Mouse (Mus musculus): ENCODE results near the gene Pramel7. TPM values are rescaled to one million over a fixed set of nuclear protein-coding genes. Genes with fewer than 3 reads are reported as not detected.
"Not testable (repeated sequence)": the region's sequence is repeated elsewhere in the genome, so short reads cannot be mapped to it uniquely, and the experiment has no call there.

Pramel7 gene
- polyA plus RNA-seq (2015; fragmentation: Nextera tagmentation; extraction: Ambion mirVana) = not detected in 2 replicates

DNA sequence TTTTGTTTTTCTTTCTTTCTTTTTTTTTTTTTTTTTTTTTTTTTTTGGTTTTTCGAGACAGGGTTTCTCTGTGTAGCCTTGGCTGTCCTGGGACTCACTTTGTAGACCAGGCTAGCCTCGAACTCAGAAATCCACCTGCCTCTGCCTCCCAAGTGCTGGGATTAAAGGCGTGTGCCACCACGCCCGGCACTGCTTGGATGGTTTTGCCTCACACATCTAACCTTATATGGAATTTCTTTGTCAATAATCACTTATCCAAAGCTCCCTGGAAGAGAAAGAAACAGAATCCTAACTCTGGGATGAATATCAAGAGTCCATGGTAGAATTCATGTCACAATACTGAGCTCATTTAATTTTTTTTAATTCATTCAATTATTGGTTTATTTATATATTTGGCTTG, at the start of gene Pramel7:
Pramel7 (minus strand) TSS at position 101 of the 400 bp plus-strand sequence.
- not testable (repeated sequence) for ATAC-seq (replicated peaks; ENCODE audit: low FRiP score, low read depth)

DNA sequence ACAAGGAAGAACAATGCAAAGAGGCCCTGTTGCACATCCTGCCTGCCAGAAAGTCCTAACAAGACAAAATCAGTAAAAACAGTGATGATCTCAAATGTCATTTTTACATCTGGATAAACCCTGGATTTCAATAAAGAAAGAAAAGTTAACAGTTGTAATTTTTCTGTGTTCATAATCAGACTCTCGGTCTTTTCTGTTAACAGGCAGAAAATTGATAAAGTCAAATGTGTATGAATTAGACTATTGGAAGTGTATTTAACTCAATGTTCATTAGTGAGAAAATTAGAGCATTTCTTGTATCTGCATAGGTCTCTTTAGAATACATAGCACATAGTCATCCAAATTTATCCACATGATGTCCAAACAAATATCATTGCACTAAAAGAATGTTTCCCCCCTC, 48.5 kb upstream of the Pramel7 start, which contains the start of gene Olfr1128:
Olfr1128 (minus strand) TSS at position 101 of the 400 bp plus-strand sequence.
- Histone ChIP-seq H3K9me3 (replicated peaks; ENCODE audit: low read length) (no peaks in the 10 kb centered on the region), H3K4me1 (replicated peaks; ENCODE audit: insufficient read depth, low read length) (no peaks in the 10 kb centered on the region), H3K4me2 (ENCODE audit: low read length) (no peak within 1 kb of the TSS), H3K9ac (ENCODE audit: low read depth, low read length) (no peak within 1 kb of the TSS), H3K27ac (no peak within 1 kb of the TSS), H3K4me3 (replicated peaks; ENCODE audit: low read depth, low read length) (no peak within 1 kb of the TSS), H3K27me3 (ENCODE audit: insufficient read depth, low read length) (no peaks in the 10 kb centered on the region), H3K36me3 (ENCODE audit: insufficient read depth, low read length) (no peaks in the 10 kb centered on the region)
- ATAC-seq (replicated peaks; ENCODE audit: low FRiP score, low read depth) = no peak
- no peak for TF ChIP-seq CTCF (IDR thresholded peaks at IDR 0.05; ENCODE audit: low read depth)
- WGBS = 87% methylated on average over 1 of the region's 1 CpGs
- no peak for DNase-seq (ENCODE audit: low spot score)

More for the DNA sequence above, at the start of gene Pramel7:
- H3K27me3 ChIP-seq (ENCODE audit: insufficient read depth, low read length); DNase-seq (ENCODE audit: low spot score); H3K4me3 ChIP-seq (replicated peaks; ENCODE audit: low read depth, low read length); H3K9me3 ChIP-seq (replicated peaks; ENCODE audit: low read length); H3K9ac ChIP-seq (ENCODE audit: low read depth, low read length); H3K4me1 ChIP-seq (replicated peaks; ENCODE audit: insufficient read depth, low read length); H3K36me3 ChIP-seq (ENCODE audit: insufficient read depth, low read length); H3K27ac ChIP-seq; H3K4me2 ChIP-seq (ENCODE audit: low read length): not testable (repeated sequence)
- 92% methylated on average over 3 of the region's 5 CpGs for WGBS

DNA sequence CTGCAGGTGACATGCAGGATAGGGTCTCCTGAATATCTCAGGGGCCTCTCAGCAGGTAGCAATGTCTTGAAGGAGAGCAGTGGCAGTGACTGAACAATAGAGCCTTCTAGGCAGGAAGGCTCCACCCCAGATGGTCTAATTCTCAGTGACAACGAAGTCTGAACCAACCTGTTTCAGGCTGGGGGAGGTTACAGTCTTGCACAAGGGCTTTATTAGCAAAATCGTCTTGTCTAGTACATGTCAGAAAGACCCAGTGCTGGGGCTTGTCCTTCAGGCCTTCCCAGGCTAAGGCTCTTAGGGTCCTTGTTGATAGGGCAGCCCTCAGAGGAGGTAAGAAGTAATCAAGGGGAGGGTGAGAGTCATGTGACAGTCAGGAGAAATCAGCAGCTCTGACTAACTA, 37.9 kb upstream of the Pramel7 start:
- H3K4me2 ChIP-seq (ENCODE audit: low read length) = no peak overlapping the region
- no peak for ATAC-seq (replicated peaks; ENCODE audit: low FRiP score, low read depth)
- whole genome bisulfite sequencing = 35% methylated on average over 2 of the region's 2 CpGs
- no peak overlapping the region for H3K4me3 ChIP-seq (replicated peaks; ENCODE audit: low read depth, low read length)
- no peak for TF ChIP-seq CTCF (IDR thresholded peaks at IDR 0.05; ENCODE audit: low read depth)
- DNase-seq (ENCODE audit: low spot score) = no peak
- no peak overlapping the region for H3K27ac ChIP-seq
- no peak overlapping the region for H3K9ac ChIP-seq (ENCODE audit: low read depth, low read length)
- no peaks in the 10 kb centered on the region for H3K9me3 ChIP-seq (replicated peaks; ENCODE audit: low read length)
- H3K4me1 ChIP-seq (replicated peaks; ENCODE audit: insufficient read depth, low read length) = no peaks in the 10 kb centered on the region
- H3K27me3 ChIP-seq (ENCODE audit: insufficient read depth, low read length) = no peaks in the 10 kb centered on the region
- H3K36me3 ChIP-seq (ENCODE audit: insufficient read depth, low read length) = no peaks in the 10 kb centered on the region

DNA sequence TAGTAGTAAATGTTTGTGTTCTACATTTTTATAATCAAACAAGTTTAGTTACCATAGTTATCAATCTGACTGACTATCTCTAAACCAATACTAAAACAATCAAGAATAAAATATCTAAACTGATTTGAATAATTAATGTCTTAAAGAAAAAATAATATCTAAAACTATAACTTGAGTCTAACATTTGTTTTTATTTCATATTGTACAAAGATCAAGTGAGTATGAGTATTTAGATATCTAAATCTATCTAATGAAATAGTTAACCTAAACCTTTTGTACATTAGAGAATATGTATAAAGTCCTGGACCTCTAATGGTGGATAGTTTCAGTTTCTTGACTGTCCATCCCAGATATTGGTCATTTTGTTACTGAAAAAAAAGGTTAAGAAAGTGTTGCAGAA, 34.6 kb upstream of the Pramel7 start, which contains the start of gene Olfr153:
Olfr153 (plus strand) TSS at position 301 of the 400 bp plus-strand sequence.
- no peak within 1 kb of the TSS for H3K9ac ChIP-seq (ENCODE audit: low read depth, low read length)
- no peaks in the 10 kb centered on the region for H3K9me3 ChIP-seq (replicated peaks; ENCODE audit: low read length)
- ATAC-seq (replicated peaks; ENCODE audit: low FRiP score, low read depth) = no peak
- no peak within 1 kb of the TSS for H3K27ac ChIP-seq
- H3K4me3 ChIP-seq (replicated peaks; ENCODE audit: low read depth, low read length) = no peak within 1 kb of the TSS
- H3K27me3 ChIP-seq (ENCODE audit: insufficient read depth, low read length) = no peaks in the 10 kb centered on the region
- no peak for DNase-seq (ENCODE audit: low spot score)
- no peaks in the 10 kb centered on the region for H3K36me3 ChIP-seq (ENCODE audit: insufficient read depth, low read length)
- H3K4me1 ChIP-seq (replicated peaks; ENCODE audit: insufficient read depth, low read length) = no peaks in the 10 kb centered on the region
- TF ChIP-seq CTCF (IDR thresholded peaks at IDR 0.05; ENCODE audit: low read depth) = no peak
- H3K4me2 ChIP-seq (ENCODE audit: low read length) = no peak within 1 kb of the TSS

DNA sequence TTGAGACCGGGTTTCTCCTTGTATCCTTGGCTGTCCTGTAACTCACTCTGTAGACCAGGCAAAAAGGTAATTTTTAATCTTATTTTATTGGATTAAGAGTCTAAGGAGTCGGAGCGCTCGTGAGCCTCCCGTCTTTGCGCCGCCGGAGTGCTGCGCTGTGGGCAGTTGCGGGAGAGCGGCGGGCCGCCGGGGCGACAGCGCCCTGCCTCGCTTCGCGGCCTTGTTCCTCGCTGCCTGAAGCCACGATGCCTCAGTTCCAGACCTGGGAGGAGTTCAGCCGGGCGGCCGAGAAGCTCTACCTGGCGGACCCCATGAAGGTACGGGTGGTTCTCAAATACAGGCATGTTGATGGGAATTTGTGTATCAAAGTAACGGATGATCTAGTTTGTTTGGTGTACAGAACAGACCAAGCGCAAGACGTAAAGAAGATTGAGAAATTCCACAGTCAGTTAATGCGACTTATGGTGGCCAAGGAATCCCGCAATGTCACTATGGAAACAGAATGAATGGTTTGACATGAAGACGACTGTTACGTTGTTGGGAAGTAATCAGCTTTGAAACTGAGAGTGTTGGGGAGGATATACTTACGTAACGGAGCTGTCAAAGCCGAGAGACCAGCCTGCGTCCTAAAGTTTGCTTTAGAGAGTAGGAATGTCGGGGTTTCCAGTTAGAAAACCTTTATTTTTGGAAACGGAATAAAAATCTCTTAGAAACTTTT, 29.2 kb upstream of the Pramel7 start:
- not testable (repeated sequence) for DNase-seq (ENCODE audit: low spot score); H3K9me3 ChIP-seq (replicated peaks; ENCODE audit: low read length); H3K9ac ChIP-seq (ENCODE audit: low read depth, low read length); H3K4me3 ChIP-seq (replicated peaks; ENCODE audit: low read depth, low read length); H3K27me3 ChIP-seq (ENCODE audit: insufficient read depth, low read length); H3K4me1 ChIP-seq (replicated peaks; ENCODE audit: insufficient read depth, low read length); H3K27ac ChIP-seq; H3K36me3 ChIP-seq (ENCODE audit: insufficient read depth, low read length)
- WGBS = 37% methylated on average over 38 of the region's 39 CpGs
- H3K4me2 ChIP-seq (ENCODE audit: low read length) = peak overlapping the region; percentile 25; the same call in 1 of the 2 replicates
- ATAC-seq (replicated peaks; ENCODE audit: low FRiP score, low read depth) = 0 out of 2 replicates have a peak, but pooled peaks have one; percentile 43

DNA sequence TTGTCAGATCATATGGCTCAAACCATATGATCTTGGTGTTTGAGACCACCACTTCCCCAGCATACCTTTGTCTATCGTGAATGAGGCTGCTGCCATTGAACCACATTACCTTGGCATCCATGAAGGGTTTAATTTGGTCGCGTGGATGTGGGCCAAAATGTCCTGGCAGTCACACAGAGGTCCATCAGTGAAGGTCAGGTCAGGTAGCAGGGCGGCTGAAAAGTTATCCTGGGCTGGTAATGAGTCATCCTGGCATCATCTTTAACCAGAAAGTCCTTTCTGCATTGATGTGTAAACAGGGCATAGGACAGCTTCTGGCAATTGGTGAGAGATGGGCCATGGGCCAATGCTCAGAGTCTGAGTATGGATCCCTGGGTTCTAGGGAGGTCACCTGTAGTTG, 23.8 kb upstream of the Pramel7 start:
- H3K27ac ChIP-seq = no peak overlapping the region
- WGBS = 93% methylated on average over 4 of the region's 4 CpGs

More for the DNA sequence above, 23.8 kb upstream of the Pramel7 start:
- Histone ChIP-seq H3K36me3 (ENCODE audit: insufficient read depth, low read length) (no peaks in the 10 kb centered on the region), H3K9ac (ENCODE audit: low read depth, low read length) (no peak overlapping the region), H3K27me3 (ENCODE audit: insufficient read depth, low read length) (no peaks in the 10 kb centered on the region), H3K4me2 (ENCODE audit: low read length) (no peak overlapping the region), H3K4me3 (replicated peaks; ENCODE audit: low read depth, low read length) (no peak overlapping the region), H3K4me1 (replicated peaks; ENCODE audit: insufficient read depth, low read length) (no peaks in the 10 kb centered on the region), H3K9me3 (replicated peaks; ENCODE audit: low read length) (no peaks in the 10 kb centered on the region)
- no peak for TF ChIP-seq CTCF (IDR thresholded peaks at IDR 0.05; ENCODE audit: low read depth)
- DNase-seq (ENCODE audit: low spot score) = no peak
- ATAC-seq (replicated peaks; ENCODE audit: low FRiP score, low read depth) = no peak
